Mouse (Mus musculus) erythroid progenitor cell, adult 5-6 weeks (primary cell): ENCODE data around the gene Fgfbp1. TPM values are rescaled to one million over a fixed set of nuclear protein-coding genes. Genes with fewer than 3 reads are reported as not detected.

ENCODE experiments used
- ATAC-seq: replicated peaks from 2 replicates; pipeline ENCODE4 v1.8.0; 2016; ENCODE audit warnings: moderate number of reproducible peaks, mild to moderate bottlenecking, moderate TSS enrichment, inconsistent platforms; ENCODE audit not compliant: poor library complexity, low FRiP score, severe bottlenecking
- total RNA-seq, 2 experiments: library from RNA; stranded (forward) in 1 of 2; stranded (reverse) in 1 of 2; fragments of 150-400 nt in 1 of 2; fragments of 186-747, 209-891 nt in 1 of 2; gene quantifications; 2 replicates each; pipeline versions ENCODE4 v1.2.3 to v1.2.4; 2015 to 2017; ENCODE audit warnings: low replicate concordance in 2 of 2

The Fgfbp1 gene
- not detected in 2 replicates for total RNA-seq (2015; ENCODE audit: low replicate concordance)
- total RNA-seq (2017; ENCODE audit: low replicate concordance) = not detected in 2 replicates

DNA sequence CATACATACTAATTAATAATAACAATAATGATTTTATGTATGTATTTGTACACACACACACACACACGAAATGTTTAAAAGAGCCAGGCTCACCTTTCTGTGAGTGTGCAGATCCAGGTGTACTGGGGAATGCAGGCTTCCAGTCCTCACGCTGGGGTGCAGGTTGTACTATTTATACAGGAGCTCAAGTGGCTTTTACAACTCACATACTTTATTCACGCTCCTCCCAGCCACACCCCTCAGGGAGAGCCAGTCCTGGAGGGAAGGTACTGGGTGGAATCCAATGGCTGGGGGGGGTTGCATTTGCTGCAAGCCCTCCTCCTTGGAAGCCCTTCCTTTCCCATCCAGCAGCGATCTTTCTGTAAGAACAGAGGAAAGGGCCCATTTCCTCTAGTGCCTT lies at the start of gene Fgfbp1:
Gene Fgfbp1, minus strand, starts transcription at position 160 of the 400 bp plus-strand sequence.
- no peak for ATAC-seq

DNA sequence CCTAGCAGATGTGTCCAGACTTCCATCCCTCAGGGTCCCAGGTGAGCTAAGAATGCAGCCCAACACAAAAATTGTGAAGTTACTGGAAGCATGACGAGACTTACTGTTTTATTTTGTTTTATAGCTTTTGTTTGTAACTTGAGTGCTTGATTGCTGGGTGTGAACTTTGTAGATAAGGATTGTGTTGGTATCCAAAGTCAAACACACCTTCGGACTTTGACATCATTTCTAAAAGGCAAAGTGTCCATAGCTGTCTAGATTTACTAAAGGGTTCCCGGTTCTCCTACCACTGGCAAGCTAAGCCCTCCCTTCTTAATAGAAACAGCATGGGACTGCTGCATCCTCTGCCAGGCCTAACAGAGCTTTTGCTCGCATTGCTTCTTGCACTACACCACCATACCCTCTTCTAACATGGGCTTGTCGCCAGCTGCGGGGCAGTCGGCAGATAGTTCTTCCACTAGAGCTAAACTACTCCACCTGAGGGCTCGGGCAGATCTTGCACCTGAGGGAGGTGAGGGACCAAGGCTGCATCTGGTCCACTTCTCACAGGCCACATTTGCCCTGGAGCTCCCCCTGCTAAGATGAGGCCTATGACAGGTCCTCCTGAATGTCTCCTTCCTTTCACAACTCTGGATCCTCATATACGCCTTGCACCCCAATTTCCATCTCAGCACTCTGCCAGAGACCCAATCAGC lies 16.9 kb upstream of the Fgfbp1 start:
- no peak for ATAC-seq

DNA sequence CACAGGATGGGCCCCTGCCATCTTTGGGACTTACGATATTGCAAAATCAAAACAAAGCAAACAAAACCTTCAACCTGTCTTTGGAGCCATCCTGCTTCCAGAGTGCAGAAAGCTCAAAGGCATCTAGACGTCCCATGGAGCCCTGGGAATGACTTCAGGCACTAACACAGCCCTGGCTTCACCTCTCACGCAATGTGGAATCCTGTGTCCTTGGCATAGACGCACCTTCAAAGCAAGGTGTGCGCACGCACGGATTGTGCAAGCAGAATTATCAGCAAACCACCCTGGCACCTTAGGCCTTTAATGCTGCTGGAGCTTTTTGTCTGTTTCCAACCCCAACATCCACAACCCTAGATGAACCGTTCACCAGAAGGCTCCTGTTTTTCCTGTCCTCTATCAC lies 16.0 kb upstream of the Fgfbp1 start:
- ATAC-seq = no peak

DNA sequence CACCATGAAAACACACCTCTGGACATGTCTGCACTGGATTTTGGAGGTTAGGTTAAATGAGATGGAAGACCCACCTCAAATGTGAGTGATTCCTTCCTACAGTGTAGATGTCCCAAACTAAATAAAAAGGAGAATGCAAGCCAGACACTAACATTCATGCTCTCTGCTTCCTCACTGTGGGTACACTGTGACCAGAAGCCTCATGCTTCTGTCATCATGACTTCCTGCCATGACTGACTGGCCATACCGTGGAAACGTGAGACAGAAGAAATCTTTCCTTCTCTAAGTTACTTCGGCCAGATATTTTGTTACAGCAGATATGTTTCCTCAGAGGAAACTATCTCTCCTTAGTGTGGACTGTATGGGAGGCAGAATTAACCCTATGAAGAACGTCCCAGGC lies 14.6 kb upstream of the Fgfbp1 start:
- no peak for ATAC-seq

DNA sequence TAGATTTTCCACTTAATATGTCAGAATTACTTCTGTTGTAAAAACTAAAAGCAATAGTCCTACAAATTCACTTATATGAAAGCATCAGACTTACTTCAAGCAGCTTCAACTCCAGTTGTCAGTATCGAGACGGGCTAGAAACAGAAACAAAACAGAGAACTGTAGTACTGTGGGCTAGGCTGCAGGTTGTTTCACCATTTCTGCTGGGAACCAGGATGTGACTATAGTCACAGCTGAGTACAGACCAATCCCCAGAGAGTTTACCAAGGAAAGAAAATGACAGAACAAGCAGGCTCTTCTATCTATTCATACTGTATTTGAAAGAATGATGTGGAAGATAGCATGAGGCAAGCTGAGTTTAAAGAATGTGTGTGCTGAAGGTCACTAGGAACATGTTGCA lies 13.4 kb upstream of the Fgfbp1 start:
- ATAC-seq = no peak

DNA sequence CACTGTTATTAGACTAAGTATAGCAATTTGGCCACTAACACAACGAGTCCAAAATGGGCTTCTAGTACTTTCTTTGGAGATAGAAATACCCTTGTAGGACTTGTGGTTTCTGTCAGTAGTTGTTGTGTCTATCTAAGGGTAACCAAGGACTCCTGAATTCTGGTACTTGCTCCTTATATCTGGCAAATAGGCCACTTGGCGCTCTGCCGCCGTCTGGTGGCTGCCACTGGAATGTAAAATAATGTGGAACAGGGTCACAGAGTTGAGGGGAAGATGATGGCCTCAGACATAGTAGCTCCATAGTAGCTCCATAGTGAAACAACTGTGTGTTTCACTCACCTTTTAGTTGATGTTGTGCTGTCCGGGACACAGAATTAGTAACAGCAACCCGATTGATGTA lies 8.7 kb upstream of the Fgfbp1 start:
- ATAC-seq = no peak

DNA sequence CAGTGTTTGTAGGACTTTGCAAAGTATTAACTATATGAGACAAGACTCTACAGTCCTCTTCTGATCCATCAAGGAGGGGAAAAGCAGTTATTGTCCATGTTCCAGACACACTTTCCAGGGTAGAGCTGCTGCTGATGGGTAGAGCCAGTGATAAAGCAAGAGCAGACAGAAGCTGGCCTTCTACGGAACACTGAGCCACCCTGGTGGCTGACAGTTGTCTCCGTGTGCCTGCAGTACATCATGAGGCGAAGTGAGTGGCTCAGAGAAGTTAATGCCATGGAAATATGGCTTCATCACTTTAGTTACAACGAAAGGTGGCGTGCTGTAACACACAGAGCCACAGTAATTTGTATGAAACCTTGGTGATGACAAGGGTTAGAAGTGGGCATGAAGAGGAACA lies 7.4 kb upstream of the Fgfbp1 start:
- ATAC-seq = no peak

DNA sequence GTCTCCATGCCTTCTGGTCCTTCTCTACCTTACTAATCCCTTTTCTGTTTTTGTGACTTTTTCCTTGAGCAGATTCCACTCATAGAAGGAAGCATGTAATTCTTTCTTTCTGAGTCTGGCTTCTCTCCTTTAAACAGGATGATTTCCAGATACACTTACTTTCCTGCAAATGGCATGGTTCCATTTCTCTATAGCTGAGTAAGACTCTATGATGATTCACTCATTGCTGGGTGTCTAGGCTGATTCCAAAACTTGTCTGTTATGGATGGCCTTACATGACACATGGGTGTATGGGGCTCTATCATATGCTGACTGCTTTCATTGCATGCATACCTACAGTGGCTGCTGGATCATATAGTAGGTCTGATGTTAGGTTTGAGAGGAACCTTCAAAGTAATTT lies 4.6 kb upstream of the Fgfbp1 start:
- ATAC-seq = no peak

DNA sequence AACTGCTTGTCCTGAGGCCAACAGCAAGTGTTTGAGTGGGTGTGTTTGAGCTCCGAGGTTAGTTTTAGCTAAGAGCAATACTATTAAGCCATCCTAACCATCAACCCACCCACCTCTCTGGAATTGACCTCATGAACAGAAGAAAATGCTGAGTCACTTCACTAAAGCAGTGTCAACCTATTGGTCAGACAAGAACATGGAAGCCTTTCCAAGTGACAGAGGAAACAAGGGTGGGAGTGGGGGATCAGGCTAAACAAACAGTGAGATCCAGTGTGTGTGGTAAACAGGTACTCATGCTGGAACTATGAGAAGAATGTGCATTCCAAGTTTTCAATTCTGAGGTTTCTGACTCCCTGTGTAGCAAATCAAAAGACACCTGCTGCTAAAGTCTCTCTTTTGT lies 1.3 kb upstream of the Fgfbp1 start:
- ATAC-seq = no peak

DNA sequence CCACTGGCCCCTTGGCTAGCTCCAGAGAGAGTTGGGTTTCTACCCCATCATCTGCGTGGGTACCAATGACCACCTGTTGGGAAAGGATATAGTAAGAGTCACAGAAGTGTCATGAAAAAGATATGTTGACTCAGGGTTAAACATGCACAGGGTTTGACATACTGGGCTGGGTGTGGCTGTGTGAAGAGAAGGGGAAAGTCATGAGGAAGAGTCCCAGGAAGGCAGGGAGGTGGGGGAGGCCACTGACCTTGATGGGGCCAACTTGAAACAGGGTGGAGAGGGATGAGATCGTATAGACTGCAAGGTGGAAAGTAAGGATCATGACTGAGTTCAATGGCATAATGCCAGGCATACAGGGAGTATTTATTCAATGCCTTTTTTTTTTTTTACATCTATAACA lies 1.2 kb downstream of the Fgfbp1 start:
- ATAC-seq = no peak

DNA sequence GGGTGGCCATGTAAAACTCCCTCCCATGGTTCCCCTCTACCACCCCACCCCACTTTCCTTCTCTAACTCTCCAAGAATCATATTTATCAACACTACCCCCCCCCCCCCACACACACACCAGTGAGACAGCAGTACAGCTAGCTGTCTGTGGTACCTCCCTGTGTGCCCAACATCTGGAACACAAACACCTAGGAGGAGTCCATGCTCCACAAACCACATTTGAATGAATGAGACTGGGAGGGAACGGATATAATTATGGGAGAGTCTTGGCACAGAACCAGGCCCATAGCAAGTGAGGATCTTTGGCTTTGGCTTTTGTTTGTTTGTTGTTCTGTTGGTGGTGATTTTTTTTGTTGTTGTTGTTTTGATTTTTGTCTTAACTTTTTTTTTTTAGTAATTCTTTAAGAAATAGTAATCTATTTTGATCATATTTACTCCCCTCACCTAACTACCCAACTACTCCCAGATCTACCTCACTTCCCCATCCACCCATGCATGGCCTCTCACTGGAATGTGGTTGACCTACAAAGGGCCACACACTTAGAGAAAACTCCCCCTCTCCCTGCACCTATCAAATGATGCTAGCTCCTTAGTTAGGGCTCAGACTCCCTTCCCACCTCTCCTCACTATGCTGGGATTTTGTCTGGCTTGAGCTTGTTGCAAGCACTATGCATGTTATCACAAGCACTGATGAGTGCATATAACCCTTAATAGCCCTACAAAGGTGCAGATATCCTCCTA lies 4.6 kb downstream of the Fgfbp1 start:
- ATAC-seq = no peak

DNA sequence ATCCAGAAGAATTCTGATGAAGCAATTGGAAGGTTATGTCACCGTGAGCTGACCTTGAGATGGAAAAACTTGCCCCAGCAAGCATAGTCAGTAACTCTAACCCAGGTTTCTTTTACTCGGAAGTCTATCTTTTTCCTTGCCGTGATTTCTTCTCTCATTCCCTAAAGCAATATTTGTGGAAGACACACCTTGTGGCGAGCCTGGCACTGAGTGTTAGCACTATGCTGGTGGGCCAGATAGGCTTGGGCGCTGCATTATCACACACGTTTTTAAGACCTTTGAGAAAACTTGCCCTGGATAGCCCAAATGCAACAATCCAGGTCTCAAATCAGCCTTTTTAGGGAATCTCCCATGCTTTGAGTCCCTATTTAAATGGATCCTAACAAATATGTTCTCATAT lies 7.4 kb downstream of the Fgfbp1 start:
- no peak for ATAC-seq

DNA sequence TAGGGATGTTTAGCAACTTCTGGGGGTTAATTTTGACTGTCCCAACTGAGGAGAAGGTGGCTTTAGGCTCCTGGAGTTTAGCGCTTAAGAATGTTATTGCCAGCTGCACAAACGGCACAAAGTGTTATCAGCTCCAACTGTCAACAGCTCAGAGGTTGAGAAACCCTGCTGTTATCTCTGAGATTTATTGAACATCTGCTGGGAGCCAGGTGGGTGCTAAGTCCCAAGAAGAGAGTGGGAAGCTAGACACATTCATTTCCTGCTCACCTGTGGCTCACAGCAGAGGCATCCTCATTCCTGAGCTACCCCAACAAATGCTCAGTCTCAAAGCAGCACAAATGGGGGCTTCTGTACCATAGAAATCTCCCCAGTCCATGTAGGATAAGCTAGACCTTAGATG lies 10.4 kb downstream of the Fgfbp1 start:
- ATAC-seq = no peak

DNA sequence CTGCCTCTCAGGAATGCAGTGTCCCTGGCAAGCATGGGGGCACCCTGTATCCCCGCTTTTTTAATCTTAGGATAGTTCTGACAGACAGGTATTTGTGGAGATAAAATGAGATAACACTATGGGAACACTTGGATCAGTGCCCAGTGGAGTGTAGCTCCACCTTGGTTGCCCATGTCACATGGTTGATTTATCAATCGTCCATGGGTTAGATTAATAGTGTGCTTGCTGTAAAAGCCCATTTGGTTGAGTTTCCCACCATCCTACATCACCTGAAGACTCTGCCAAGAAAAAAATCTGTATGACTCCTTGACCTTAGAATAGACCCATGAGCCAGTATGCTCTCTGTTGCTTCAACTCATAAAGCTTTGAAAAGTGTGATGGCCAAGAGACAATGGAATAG lies 11.0 kb downstream of the Fgfbp1 start:
- ATAC-seq = no peak

DNA sequence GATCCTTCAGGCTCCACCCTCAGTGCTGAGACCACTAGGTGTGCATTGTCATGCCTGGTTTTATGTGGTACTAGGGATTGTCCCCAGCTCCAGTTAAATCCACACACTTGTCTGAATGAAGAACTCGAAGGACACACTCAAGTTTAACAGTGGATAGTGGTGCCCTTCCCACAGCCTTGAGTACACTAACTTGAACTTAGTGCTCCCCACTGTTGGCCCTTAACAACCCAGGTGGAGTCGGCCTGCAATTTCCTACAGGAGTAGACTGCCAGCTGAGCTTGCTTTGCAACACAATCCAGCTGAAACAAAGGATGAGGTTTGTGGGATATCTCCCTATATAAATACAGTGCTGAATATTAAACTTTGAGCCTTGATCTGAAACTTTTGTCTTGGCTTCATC lies 12.9 kb downstream of the Fgfbp1 start:
- no peak for ATAC-seq

DNA sequence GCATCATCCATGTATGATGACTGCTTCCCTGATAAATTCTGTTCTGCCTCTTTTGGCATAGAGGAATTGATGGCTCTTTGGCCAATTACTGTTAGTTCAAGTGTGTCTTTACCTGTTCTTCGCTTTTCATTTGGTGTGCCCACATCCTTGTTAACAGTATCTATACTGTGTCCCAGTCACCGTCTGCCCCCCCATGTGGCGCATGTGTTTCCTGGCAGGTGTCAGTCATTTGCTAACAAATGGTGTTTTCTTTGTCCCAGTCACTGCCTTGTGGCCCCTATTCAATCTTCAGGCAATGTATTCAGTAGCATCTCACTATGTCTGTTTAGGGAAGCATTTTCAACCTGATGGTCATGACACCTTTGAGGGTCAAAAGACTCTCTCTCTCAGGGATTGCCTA lies 20.5 kb downstream of the Fgfbp1 start:
- ATAC-seq = no peak

DNA sequence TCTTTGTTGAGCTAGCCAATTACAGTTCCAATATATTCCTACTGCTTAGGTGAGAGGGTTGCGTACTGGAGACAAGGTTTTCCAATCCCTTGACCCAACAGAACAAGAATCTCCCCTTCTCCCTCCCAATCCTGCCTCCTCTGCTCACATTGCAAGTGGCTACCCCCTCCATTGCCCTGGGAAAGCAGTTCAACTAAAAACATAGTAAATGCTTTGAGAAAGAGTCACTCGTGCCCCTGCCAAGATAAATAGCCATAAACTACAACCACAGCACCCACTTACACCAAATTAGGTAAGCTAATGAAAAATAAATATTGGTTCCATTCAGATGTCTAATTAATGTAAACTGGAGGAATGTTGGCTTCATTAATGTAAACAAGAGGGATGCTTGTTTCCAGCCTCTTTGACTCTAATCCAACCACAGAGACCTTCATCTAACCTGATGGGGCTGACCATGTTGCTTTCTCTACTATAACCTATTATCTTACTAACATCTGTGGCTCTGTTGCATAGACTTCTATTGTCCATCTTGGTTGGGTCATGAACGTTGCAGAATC lies 21.6 kb downstream of the Fgfbp1 start:
- no peak for ATAC-seq

DNA sequence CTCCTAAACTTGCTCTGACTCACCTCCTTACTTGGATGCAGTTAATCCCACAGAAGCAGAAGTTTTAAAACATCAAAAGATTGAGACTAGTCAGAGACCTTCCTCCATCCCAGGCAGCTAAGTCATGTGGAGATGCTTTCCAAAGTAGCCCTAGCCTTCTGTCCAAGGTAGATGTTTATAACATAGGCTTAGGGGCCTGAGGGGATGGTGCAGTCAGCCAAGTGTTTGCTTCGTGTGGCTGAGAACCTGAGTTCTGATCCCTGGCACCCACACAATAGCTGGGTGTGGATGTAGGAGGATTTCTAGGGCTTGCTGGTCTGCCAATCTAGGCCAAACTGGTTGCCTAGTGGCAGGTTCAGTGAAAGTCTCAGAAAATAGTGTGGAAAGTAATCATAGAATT lies 28.3 kb downstream of the Fgfbp1 start:
- ATAC-seq = no peak

DNA sequence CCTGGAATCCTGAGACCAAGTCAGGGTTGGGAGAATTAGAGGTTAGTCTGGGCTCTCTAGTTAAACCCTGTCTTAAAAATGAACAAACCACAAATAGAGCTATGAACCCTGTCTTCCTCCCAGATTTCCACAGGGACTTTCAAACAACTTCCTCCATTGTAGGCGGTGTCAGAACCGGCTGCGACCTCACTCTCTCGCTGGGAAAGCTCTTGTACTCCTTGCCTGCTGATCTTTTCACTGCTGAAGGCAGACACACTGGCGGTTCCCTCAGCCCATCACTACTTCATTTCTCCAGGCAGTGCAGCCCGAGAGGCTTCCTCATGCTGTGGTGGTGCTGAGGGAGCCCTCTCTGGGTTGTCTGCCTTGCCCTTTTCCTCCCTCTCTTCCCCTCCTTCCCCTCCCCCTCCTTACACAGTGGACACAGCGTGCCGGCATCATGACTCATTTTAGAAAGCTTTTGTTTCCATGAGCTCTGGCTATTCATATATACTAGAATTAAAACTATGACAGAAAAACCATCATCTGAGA lies 32.8 kb downstream of the Fgfbp1 start:
- ATAC-seq = no peak

DNA sequence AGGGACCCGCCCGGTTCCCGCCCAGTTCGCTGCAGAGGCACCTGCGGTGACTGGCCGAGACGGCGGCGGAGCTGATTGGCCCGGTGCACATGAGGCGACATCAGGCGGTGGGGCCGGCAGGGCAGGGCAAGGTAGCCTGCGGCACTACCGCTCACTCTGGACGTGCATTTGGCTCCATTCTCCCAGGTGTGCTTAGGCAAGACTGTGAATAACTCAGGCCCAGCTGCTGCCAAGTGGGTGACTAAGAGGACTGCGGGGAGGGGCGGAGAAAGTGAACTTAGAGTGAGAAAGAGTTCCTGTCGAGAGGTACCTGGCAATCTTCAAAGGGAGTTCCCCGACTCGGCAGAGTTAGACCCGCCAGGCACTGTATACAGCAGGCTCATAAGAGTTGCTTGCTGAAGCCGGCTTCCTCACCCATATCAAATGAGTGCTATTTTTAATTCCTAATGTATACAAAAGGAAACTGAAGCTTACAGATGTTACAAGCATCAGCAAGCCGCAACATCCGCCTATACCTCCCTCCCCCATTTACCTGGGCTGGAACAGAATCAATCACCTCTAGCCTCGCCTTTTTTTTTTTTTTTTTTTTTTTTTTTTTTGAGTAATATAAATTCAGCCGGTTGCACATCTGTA lies 33.4 kb downstream of the Fgfbp1 start:
- no peak for ATAC-seq
